Mouse (Mus musculus): ENCODE measurements around the gene Hoxa7. TPM values are rescaled to one million over a fixed set of nuclear protein-coding genes. Genes with fewer than 3 reads are reported as not detected.

Hoxa7 gene
- polyA plus RNA-seq, 1 experiment from 2014 or later, result 0.75 TPM

- H3K36me3 ChIP-seq (ENCODE audit: inconsistent target), result no peaks in the 10 kb centered on the region
- no peak overlapping the region for H3K27ac ChIP-seq
- H3K79me2 ChIP-seq (ENCODE audit: inconsistent target), result no peaks in the 10 kb centered on the region
- no peak overlapping the region for H3K4me3 ChIP-seq (ENCODE audit: inconsistent target)
- whole genome bisulfite sequencing (ENCODE audit: missing documents), result 10% methylated on average over 3 of the region's 3 CpGs
Measured at GRCm38 (mm10) chr6:52246916-52247315, 25.3 kb upstream of the Hoxa7 start.

GRCm38 (mm10) chr6:52246403-52246803 lies 24.7 kb upstream of the Hoxa7 start:
- WGBS (ENCODE audit: missing documents), result under 1% methylated on average over 26 of the region's 26 CpGs
- Histone ChIP-seq H3K79me2 (ENCODE audit: inconsistent target) (no peaks in the 10 kb centered on the region), H3K36me3 (ENCODE audit: inconsistent target) (no peaks in the 10 kb centered on the region), H3K27ac (no peak overlapping the region), H3K4me3 (ENCODE audit: inconsistent target) (no peak overlapping the region)

GRCm38 (mm10) chr6:52245757-52246142 lies 24.1 kb upstream of the Hoxa7 start, which contains the start of gene Hoxa11:
Gene Hoxa11, minus strand, starts transcription at chr6:52245810.
- Histone ChIP-seq H3K79me2 (ENCODE audit: inconsistent target) (no peaks in the 10 kb centered on the region), H3K4me3 (ENCODE audit: inconsistent target) (no peak within 1 kb of the TSS), H3K36me3 (ENCODE audit: inconsistent target) (no peaks in the 10 kb centered on the region), H3K27ac (no peak within 1 kb of the TSS)
- WGBS (ENCODE audit: missing documents), result 4% methylated on average over 18 of the region's 20 CpGs

- no peak overlapping the region for H3K4me3 ChIP-seq (ENCODE audit: inconsistent target)
- H3K27ac ChIP-seq, result no peak overlapping the region
- no peaks in the 10 kb centered on the region for H3K79me2 ChIP-seq (ENCODE audit: inconsistent target)
- WGBS (ENCODE audit: missing documents), result 4% methylated on average over 63 of the region's 71 CpGs
- H3K36me3 ChIP-seq (ENCODE audit: inconsistent target), result no peaks in the 10 kb centered on the region
Measured at GRCm38 (mm10) chr6:52245040-52245756, 23.5 kb upstream of the Hoxa7 start.

- 8% methylated on average over 23 of the region's 23 CpGs for WGBS (ENCODE audit: missing documents)
- Histone ChIP-seq H3K79me2 (ENCODE audit: inconsistent target) (no peaks in the 10 kb centered on the region), H3K4me3 (ENCODE audit: inconsistent target) (no peak overlapping the region), H3K36me3 (ENCODE audit: inconsistent target) (no peaks in the 10 kb centered on the region), H3K27ac (no peak overlapping the region)
Measured at GRCm38 (mm10) chr6:52244471-52245039, 22.9 kb upstream of the Hoxa7 start.

- WGBS (ENCODE audit: missing documents), result 34% methylated on average over 12 of the region's 12 CpGs
- H3K79me2 ChIP-seq (ENCODE audit: inconsistent target), result no peaks in the 10 kb centered on the region
- H3K36me3 ChIP-seq (ENCODE audit: inconsistent target), result no peaks in the 10 kb centered on the region
- H3K4me3 ChIP-seq (ENCODE audit: inconsistent target), result no peak overlapping the region
- no peak overlapping the region for H3K27ac ChIP-seq
Measured at GRCm38 (mm10) chr6:52243681-52244121, 22.0 kb upstream of the Hoxa7 start.

- H3K27ac ChIP-seq, result no peak overlapping the region
- WGBS (ENCODE audit: missing documents), result 35% methylated on average over 4 of the region's 4 CpGs
- H3K4me3 ChIP-seq (ENCODE audit: inconsistent target), result no peak overlapping the region
- H3K79me2 ChIP-seq (ENCODE audit: inconsistent target), result no peaks in the 10 kb centered on the region
- no peaks in the 10 kb centered on the region for H3K36me3 ChIP-seq (ENCODE audit: inconsistent target)
Measured at GRCm38 (mm10) chr6:52242801-52243332, 21.2 kb upstream of the Hoxa7 start.

- H3K4me3 ChIP-seq (ENCODE audit: inconsistent target), result no peak overlapping the region
- no peak overlapping the region for H3K27ac ChIP-seq
- no peaks in the 10 kb centered on the region for H3K79me2 ChIP-seq (ENCODE audit: inconsistent target)
- H3K36me3 ChIP-seq (ENCODE audit: inconsistent target), result no peaks in the 10 kb centered on the region
- WGBS (ENCODE audit: missing documents), result 17% methylated on average over 9 of the region's 9 CpGs
Measured at GRCm38 (mm10) chr6:52241001-52241621, 19.5 kb upstream of the Hoxa7 start.

- 6% methylated on average over 35 of the region's 35 CpGs for WGBS (ENCODE audit: missing documents)
- Histone ChIP-seq H3K36me3 (ENCODE audit: inconsistent target) (no peaks in the 10 kb centered on the region), H3K27ac (no peak within 1 kb of the TSS), H3K4me3 (ENCODE audit: inconsistent target) (no peak within 1 kb of the TSS), H3K79me2 (ENCODE audit: inconsistent target) (no peaks in the 10 kb centered on the region)
Measured at GRCm38 (mm10) chr6:52240389-52241000, 18.8 kb upstream of the Hoxa7 start, which contains the start of gene Hoxa10. Gene Hoxa10, minus strand, starts transcription at chr6:52240854.

GRCm38 (mm10) chr6:52239625-52240388 lies 18.2 kb upstream of the Hoxa7 start:
- Histone ChIP-seq H3K36me3 (ENCODE audit: inconsistent target) (no peaks in the 10 kb centered on the region), H3K4me3 (ENCODE audit: inconsistent target) (no peak overlapping the region), H3K79me2 (ENCODE audit: inconsistent target) (no peaks in the 10 kb centered on the region), H3K27ac (no peak overlapping the region)
- 9% methylated on average over 30 of the region's 30 CpGs for whole genome bisulfite sequencing (ENCODE audit: missing documents)

- Histone ChIP-seq H3K79me2 (ENCODE audit: inconsistent target) (no peaks in the 10 kb centered on the region), H3K4me3 (ENCODE audit: inconsistent target) (no peak overlapping the region), H3K27ac (no peak overlapping the region), H3K36me3 (ENCODE audit: inconsistent target) (no peaks in the 10 kb centered on the region)
- 39% methylated on average over 7 of the region's 7 CpGs for WGBS (ENCODE audit: missing documents)
Measured at GRCm38 (mm10) chr6:52238976-52239375, 17.3 kb upstream of the Hoxa7 start.

GRCm38 (mm10) chr6:52238155-52238545 lies 16.5 kb upstream of the Hoxa7 start:
- H3K36me3 ChIP-seq (ENCODE audit: inconsistent target), result no peaks in the 10 kb centered on the region
- H3K27ac ChIP-seq, result no peak overlapping the region
- WGBS (ENCODE audit: missing documents), result 56% methylated on average over 7 of the region's 7 CpGs
- H3K4me3 ChIP-seq (ENCODE audit: inconsistent target), result no peak overlapping the region
- no peaks in the 10 kb centered on the region for H3K79me2 ChIP-seq (ENCODE audit: inconsistent target)

GRCm38 (mm10) chr6:52237346-52238154 lies 15.9 kb upstream of the Hoxa7 start:
- H3K27ac ChIP-seq, result no peak overlapping the region
- H3K36me3 ChIP-seq (ENCODE audit: inconsistent target), result no peaks in the 10 kb centered on the region
- H3K79me2 ChIP-seq (ENCODE audit: inconsistent target), result no peaks in the 10 kb centered on the region
- no peak overlapping the region for H3K4me3 ChIP-seq (ENCODE audit: inconsistent target)
- WGBS (ENCODE audit: missing documents), result 93% methylated on average over 10 of the region's 10 CpGs
